Mouse (Mus musculus) left cerebral cortex, postnatal 25 days (tissue): ENCODE results near the gene Smad5. TPM values are rescaled to one million over a fixed set of nuclear protein-coding genes. Genes with fewer than 3 reads are reported as not detected.

Source experiments
- DNase-seq, 2 experiments: peaks; one replicate each; pipeline ENCODE4 v3.0.0; 2022; ENCODE audit warnings: low spot score in 2 of 2, mixed read lengths in 1 of 2
- intact Hi-C: fragments of 180-260 bp; cut with DNase I; formaldehyde crosslinking; loops from one replicate; pipeline ENCODE4 v1.15.1; 2025
- total RNA-seq, 2 experiments: library from RNA; stranded (reverse); gene quantifications; 2 replicates each; pipeline ENCODE4 v1.2.3; 2021

The Smad5 gene
- total RNA-seq = 10 to 100 TPM; 20.2 to 20.3 TPM

DNA sequence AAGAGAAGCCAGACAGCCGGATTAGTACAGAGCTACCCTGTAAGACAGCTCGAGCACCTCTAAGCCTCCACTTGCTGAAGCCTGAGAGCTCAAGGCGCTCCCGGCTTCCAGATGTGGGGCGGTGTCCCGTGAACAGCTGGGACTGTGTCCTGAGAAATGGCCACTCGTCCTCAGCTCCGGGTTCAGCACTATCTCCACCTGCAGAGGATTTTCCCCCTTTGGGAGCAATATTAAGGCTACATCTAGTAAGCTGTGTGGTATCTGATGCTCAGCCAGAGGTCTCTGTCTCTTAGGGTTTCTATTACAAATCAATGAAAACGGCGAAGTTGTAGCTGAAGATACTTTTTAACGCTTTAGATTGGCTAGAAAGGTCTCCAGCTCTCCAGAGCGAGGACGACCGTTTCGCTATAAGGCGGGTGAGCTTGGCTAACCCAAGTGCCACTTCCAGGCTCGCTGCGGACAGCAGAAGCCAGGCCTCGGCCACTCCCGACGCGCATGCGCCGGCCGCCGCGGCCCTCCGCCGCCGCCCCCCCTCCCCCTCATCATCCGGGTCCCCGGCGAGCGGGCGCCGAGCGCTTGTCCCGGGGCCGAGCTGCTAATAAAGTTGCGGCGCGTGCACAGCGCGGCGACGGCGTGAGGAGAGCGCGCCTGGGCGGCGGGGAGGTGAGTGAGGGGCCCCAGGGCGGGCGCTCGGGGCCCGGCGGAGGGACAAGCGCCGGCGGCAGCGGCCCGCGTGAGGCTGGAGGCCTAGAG, at the start of gene Smad5:
TSS of gene Smad5 (plus strand) at position 542 of the 753 bp plus-strand sequence.
- DNase-seq = peak; percentile 77 to 88
- intact Hi-C loops = no loop called here

DNA sequence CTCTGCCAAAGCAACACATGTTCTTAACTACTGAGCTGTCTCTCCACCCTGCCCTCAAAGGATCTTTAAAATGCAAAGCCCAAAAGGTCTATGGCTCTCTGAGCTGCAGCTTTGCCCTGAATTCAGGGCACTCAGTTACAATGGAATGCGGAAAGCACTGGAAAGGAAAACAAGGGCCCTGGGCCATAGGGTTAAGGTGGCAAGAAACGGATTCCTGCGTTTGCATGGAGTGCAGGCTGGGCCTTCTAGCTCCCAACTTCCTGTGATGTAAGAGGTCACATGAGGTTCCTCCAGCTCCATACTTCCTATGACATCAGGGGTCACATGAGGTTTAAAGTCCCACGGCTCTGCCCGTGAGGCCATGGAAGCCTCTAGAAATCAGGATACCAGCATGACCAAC, 48.6 kb upstream of the Smad5 start:
- intact Hi-C loops = no loop called here
- DNase-seq = no peak

DNA sequence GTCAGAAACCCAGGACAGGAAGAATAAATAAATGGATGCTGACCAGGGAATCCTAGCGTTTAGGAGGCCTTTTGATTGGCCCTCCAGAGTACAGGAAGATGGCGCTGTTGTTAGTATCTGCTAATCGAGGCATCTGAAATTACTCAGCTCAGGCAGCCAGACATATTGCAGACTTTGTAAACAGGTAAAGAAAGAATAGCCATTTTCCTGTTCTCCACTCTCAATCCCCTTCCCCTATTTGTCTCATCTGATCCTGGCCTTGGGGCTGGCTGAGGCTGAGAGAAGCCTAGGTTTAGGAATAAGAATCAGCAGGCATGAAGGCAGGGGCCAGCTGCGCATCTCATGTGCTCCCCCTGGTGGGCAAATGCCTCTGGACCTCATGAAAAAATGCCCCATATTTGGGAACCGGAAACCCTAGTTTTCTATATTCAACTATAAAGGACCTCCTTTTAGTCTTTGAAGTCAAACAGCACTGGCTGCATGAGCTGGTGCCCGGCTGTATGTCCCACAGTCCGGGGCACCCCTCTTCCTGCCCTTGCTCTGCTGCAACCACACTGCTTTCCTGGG, 44.8 kb upstream of the Smad5 start:
- DNase-seq = peak; percentile 61 to 71
- intact Hi-C loops = loop anchor here (2.0 to 5.0 kb wide), 4 partner anchors 77 to 183 kb away; no protein-coding TSS in a partner anchor

DNA sequence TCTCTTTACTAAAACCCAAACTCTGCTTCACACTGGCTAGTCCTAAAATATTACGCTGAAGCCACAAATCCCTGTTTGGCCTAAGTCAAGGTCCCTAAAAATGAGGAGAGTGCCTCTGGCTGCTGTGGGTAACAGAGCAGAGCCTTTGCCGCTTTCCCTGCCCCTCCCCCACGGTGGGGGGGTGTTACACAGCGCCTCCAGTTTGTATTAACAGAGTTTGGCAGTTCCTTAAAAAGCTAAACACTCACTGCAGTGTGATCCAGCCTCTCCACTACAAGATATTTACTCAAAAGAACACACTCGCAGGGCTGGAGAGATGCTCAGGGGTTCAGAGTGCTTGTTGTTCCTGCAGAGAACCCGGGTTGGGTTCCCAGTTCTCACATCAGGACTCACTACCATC, 43.9 kb upstream of the Smad5 start:
- no peak for DNase-seq
- intact Hi-C loops = loop anchor here (2.0 to 5.0 kb wide), 3 partner anchors 76 to 102 kb away; no protein-coding TSS in a partner anchor

DNA sequence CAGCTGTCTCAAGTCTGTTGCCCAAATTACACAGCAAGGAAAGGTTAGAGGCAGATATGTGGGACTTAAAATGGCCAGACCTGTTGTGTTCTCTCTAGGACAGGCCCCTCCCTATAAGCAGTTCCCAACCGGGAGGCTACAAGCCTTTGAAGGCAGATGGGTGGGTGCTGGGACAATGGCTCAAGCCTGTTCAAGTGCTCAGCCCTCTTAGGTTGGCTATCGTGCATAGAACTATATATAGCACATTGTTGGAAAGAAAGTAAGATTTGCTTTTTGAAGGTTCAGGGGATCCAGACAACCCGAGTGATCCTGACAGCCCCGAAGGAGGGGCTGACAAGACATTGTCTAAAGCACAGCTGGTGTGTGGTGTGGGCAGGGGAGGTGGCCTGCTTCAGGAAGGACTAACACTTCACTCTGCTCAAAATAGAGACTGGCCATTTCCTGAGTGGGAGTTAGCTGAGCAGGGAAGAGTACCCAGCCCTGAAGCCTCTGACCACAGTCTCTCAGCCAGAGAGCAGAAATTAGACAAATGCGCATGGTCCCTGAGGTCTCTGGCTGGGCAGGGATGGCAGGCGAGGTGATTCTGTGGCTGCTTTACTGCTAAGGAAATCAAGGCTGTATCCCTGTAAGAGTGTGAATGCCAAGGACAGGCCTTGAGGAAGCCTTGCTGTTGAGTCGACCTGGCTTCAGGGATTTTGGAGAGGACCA, 40.7 kb upstream of the Smad5 start:
- intact Hi-C loops = loop anchor here (10.0 kb wide), 1 partner anchor 603 kb away; no protein-coding TSS in a partner anchor
- peak in 1 of 2 experiments; percentile 21 for DNase-seq

DNA sequence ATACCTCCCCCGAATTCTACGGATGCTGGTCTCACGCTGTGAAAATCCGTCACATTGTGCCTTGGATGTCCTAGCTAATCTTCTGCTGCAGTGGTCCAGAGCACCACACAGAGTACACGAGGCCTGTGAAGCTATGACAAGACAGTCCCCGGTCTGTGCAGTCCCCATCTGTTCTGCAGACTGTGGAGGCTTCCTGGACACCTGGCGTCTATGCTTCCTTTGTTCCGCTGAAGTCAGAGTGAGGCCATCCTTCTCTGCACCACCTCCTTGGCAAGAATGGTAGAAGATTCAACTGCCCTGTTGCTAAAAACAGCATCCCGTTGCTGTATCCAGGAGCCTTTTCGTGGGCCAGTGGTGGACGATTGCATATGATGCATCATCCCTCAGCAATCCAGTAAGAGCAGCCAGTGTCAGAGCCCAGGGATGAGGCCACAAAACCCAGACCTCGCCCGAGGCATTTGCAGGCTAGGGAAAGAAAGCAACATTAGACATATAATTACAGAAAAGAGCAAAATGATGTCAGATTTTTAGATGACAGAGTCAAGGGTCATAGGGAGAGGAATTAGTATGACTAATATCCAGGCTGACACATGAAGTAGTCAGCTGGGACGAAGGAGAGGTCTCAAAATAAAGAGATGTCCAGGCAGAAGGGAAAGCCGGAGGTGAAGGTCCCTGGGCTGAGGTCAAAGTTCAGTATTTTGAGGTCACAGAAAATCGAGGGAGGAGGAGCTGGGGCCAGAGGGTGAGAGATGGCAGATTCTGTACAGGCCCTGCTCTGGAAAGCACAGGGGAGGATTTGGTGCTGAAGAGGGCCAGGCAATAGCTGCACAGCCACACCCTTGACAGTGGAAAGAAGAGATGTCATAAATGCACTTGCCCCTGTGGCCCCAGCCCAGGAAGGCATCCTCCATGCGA, 38.3 kb upstream of the Smad5 start:
- no peak for DNase-seq

GRCm38 (mm10) chr13:56671206-56671605, 31.6 kb upstream of the Smad5 start:
- peak; percentile 27 to 53 for DNase-seq
- intact Hi-C loops = no loop called here

More for the DNA sequence above, 38.3 kb upstream of the Smad5 start:
- intact Hi-C loops = loop anchor here (10.0 kb wide), 1 partner anchor 600 kb away; no protein-coding TSS in a partner anchor

GRCm38 (mm10) chr13:56677731-56678130, 25.1 kb upstream of the Smad5 start:
- intact Hi-C loops = no loop called here
- DNase-seq = no peak

GRCm38 (mm10) chr13:56678188-56678787, 24.5 kb upstream of the Smad5 start:
- intact Hi-C loops = no loop called here
- DNase-seq = no peak

DNA sequence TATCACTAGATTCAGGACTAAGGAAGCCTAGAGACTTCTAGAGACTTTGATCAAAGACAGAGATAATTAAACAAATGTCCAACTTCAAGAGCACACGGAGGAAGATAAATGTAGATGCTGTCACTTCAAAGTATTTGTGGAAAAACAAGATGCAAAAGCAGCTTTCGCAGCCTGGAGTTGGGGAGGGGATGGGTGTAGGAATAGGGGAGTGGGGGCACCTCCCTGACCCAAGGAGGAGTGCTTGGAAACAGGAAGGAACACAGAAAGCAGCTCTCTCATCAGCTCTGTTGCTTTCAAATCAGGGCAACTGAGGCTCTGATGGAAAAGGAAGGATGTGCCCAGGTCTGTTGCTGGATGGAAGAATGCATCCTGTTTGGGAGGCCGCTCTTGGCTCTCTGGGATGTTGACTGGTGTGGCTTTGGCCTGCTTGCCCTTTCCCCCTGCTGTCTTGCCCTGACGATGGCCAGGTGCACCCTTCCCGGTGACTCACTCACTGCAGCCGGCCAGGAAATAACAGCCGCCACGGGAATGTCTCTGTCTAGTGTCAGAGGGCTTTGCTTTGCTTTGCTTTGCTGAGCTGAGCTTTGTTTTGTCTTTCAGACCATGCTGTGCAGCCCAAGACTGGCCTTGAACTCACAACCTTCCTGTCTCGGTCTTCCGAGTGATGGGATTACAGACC, 23.8 kb upstream of the Smad5 start:
- intact Hi-C loops = no loop called here

GRCm38 (mm10) chr13:56681924-56682323, 20.9 kb upstream of the Smad5 start:
- intact Hi-C loops = no loop called here
- DNase-seq = no peak

More for the DNA sequence above, 23.8 kb upstream of the Smad5 start:
- no peak for DNase-seq

DNA sequence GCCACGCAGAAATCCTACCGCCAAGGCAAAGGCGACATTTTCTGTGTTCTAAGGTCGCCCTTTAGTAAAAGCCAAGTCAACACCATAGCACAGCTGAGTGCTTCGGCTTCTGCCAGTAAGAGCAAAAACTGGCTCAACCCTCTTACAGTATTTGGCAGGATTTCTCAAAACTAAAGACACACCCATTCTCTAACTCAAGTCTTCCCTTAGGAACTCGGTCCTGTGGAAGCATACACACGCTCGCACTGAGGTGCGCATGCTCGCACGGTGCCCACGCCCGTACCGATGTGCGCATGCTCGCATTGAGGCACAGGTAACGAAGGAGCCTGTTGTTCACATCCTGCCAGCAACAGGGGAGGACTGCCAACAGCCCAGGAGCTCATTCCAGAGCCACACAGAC, 20.5 kb upstream of the Smad5 start:
- peak; percentile 47 to 60 for DNase-seq
- intact Hi-C loops = no loop called here

DNA sequence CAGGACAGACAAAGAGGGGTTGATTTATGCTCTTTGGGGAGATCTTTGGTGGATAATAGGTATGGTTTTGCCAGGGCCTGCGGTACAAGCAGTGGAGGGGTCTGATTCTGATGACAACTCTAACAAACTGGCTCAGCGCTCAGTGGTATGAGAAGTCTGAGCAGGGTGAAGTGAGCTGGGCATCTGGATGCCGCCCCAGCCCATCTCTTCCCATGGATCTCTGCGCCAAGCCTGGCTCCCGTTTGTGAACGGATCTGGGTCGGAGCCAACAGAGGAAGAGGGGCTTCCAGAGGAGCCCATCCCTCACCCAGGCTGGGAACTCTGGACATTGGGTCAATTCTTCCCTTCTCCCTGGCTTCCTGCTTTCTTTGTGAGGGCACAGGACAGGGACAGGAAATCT, 19.5 kb upstream of the Smad5 start:
- no peak for DNase-seq

GRCm38 (mm10) chr13:56692011-56692410, 10.8 kb upstream of the Smad5 start:
- no peak for DNase-seq
- intact Hi-C loops = no loop called here

More for the DNA sequence above, 19.5 kb upstream of the Smad5 start:
- intact Hi-C loops = no loop called here

DNA sequence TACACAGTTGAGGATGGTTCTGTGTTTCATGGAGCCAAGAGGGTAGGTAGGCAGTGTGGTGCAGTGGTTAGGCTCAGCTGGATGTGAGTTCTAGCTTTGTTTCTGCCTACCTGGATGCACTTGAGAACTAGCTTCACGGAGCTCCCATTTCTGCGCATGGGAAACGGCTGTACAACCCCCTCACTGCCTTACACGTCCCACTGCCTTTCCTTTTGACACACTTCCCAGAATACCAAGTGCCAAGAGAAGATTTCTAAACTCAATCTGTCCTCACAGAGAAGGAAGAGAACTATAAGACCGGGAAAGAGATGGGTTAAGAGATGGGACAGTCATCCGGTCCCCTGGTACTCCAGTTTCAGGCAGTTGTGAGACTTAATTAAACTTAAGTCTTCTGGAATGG, 10.2 kb upstream of the Smad5 start:
- peak in 1 of 2 experiments; percentile 74 for DNase-seq
- intact Hi-C loops = no loop called here

- DNase-seq = no peak
- intact Hi-C loops = no loop called here
Measured at GRCm38 (mm10) chr13:56695701-56696100, 7.1 kb upstream of the Smad5 start.

DNA sequence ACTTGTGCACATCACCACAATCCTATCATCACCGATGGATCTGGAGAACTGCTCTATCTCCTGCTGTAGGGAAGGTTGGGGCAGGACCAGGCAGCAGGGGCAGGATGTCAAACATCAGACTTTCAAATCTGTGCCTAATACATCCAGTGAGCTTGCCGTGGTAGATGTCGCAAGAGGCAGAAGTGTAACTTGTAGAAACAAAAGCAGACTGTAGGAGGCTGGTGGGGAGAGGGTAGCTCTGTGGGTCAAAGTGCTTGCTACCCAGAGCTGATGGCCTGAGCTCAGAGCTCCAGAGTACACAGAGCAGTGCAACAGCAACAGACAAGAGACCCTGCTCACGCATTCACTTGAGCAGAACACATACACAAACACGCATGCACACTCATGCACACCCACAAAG, 6.1 kb upstream of the Smad5 start:
- DNase-seq = no peak
- intact Hi-C loops = no loop called here

DNA sequence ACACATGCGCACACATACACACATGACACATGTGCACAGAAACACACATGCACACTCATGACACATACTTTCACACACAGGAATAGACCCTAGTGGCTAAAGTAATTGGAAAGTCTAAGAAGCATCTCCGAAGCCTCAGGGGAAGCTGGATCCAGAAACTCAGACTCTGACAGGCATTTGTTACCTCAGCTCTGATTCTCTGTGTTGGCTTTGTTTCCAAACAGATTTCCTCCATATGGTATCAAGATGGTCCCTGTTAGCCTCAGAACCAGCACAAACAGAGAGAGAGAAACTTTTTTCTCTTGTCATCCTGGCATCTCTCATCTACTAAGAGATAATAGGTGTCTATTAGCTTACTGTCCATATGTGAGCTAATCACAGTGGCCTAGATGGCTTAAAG, 5.6 kb upstream of the Smad5 start:
- peak in 1 of 2 experiments; percentile 42 for DNase-seq
- intact Hi-C loops = no loop called here
